Mouse (Mus musculus) T-helper 17 cell (primary cell): ENCODE data around the gene Pitx1.

Experiments
- in situ Hi-C, 2 experiments: fragments of 300-600 bp; cut with MboI, MseI; formaldehyde crosslinking; loops; 1 replicate in 1 of 2; 2 replicates in 1 of 2; pipeline ENCODE4 v1.15.1; 2025; ENCODE audit warnings: high pct_unique_total_duplicates in 2 of 2

The Pitx1 gene

DNA sequence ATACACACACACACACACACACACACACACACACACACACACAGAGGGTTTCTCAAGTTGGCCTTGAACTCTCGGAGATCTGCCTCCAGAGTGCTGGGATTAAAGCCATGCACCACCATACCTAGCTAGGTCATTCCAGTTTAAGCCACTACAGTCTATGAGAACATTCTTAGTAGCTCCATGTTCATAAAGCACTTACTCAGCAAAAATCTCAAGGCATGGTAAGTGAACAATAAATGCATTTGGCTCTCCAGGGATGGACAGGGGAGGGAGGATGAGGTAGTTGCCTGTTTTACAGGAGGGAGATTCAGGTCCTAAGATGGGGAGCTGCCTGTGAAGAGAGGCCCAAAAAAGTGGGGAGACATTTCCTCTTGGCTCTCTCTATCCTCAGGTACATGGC, 32.0 kb downstream of the Pitx1 start:
- in situ Hi-C loops, result no loop called here

DNA sequence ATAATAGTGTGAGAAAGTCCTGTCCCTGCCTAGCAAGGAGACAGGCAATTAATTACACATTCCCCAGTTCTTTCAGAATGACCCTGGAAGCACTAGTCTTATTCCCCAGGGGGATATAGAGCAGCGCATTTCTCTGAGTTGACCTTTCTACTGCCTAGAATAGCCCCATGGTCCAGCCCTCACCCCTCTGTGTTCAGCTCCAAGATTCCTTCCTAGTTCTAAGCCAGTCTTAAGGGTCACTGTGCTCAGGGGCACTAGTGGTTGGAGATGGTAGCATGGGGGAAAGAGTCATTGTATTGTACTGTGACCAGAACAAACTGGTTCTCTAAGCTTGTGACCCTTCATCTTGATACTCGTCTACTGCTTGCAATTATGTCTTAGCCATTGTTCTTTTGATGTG, 34.7 kb downstream of the Pitx1 start:
- in situ Hi-C loops, result no loop called here

DNA sequence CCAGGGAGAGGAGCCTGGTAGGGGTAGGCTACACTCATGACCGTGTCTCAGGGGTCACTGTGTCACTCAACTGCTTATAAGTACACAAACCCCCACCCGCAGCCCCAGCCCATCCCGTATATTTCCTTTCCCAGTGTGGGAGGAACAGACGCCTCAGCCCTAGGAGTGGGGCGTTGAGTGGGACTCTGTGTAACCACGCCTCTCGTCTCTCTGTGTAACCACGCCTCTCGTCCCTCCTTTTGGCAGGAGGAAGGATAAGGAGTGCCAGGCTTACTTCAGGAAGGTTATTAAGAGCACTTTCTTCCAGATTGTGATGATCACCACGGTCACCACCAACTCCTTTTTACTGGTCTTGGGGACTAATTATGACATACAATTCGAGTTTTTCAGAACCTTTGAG, 49.9 kb downstream of the Pitx1 start:
- in situ Hi-C loops, result no loop called here

DNA sequence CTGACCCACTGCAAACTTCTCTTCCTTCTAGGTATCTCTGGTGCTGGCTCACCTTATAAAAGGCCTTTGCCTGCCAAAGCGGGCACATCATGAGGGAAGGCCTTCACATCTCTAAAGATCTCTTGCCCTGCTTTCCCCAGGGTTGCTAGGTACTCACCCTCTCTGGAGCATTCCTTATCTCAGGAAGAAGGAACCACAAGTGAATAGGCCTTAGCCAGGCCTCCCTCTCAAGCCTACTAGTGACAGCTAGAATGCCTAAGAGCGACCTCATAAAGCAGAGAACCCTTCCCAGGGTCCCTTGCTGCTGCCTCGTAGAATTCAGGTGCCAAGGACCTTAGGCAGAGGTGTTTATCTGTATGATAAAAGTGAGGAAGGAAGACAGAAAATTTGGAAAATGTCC, 51.7 kb downstream of the Pitx1 start, which contains the start of gene Catsper3:
Gene Catsper3 (plus strand): TSS at position 301 of the 400 bp plus-strand sequence.
- in situ Hi-C loops, result no loop called here

GRCm38 (mm10) chr13:55775056-55775455, 60.9 kb downstream of the Pitx1 start:
- in situ Hi-C loops, result no loop called here
